12 mouse cellular contexts compared by ENCODE assay signal in the genomic region with DNA sequence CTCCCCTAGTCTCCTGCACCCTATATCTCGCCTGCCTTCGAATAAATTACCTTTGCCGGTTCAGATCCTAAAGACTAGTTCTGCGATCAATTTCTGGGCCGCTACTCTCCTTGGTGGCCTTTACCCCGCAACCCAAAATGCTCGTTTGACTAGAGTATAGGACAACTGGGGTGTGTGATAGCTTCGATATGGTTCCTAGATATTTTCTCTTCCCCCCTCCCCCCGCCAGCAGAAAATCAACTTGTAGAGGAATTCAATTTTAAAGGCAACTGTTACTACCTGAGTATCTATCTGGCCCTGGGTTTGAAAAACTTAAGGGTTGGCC. TPM values are rescaled to one million over a fixed set of nuclear protein-coding genes. Genes with fewer than 3 reads are reported as not detected.
DNase-seq lines count a peak whose midpoint lies in the region; ATAC-seq lines count a peak whose summit lies in the region.
"Had no signal": no experiment of that assay in that cellular context is flagged by ENCODE, and none has a peak within 500 bp of the region (broad histone marks: within the 10 kb centered on the region; RNA-seq: fewer than 3 reads in every experiment).

No protein-coding gene starts in this region.

- no peaks in the 10 kb centered on the region for H3K9me3 ChIP-seq in heart, embryonic 15.5 days (replicated peaks)
- H3K9me3 ChIP-seq in neural tube, embryonic 12.5 days: 0 out of 2 replicates have a peak, but pooled peaks cover 4% of the 10 kb centered on the region
- no peaks in the 10 kb centered on the region for H3K9me3 ChIP-seq in hindbrain, embryonic 15.5 days
- H3K9me3 ChIP-seq in kidney, embryonic 16.5 days (ENCODE audit: low read length): peaks cover 6% of the 10 kb centered on the region
- H3K9me3 ChIP-seq: lung, embryonic 15.5 days had no signal

- peak overlapping the region; percentile 6; the same call in 1 of the 2 replicates for H3K4me3 ChIP-seq in heart, embryonic 15.5 days
- no peak overlapping the region for H3K4me3 ChIP-seq in neural tube, embryonic 12.5 days
- no peak overlapping the region for H3K4me3 ChIP-seq in hindbrain, embryonic 15.5 days
- no peak overlapping the region for H3K4me3 ChIP-seq in kidney, embryonic 16.5 days (ENCODE audit: low read length)
- H3K4me3 ChIP-seq: lung, embryonic 15.5 days had no signal

- no peak overlapping the region for H3K27ac ChIP-seq in heart, embryonic 15.5 days
- H3K27ac ChIP-seq in neural tube, embryonic 12.5 days: no peak overlapping the region
- no peak overlapping the region for H3K27ac ChIP-seq in hindbrain, embryonic 15.5 days (replicated peaks)
- no peak overlapping the region for H3K27ac ChIP-seq in kidney, embryonic 16.5 days (ENCODE audit: low read length)
- H3K27ac ChIP-seq: lung, embryonic 15.5 days; stomach, postnatal 0 days had no signal

- no peak for DNase-seq in heart, postnatal 4 days
- no peak for DNase-seq in neural tube, embryonic 10.5 days (ENCODE audit: extremely low spot score, low spot score)
- no peak for DNase-seq in layer of hippocampus, adult 9-11 months
- DNase-seq: right cerebral cortex, postnatal 4 days had no signal

- H3K4me2 ChIP-seq in heart, embryonic 15.5 days: 0 out of 2 replicates have a peak overlapping the region, but pooled peaks have one; percentile 14
- H3K4me2 ChIP-seq in neural tube, embryonic 12.5 days (replicated peaks): peak overlapping the region; percentile 47
- H3K4me2 ChIP-seq in hindbrain, embryonic 15.5 days: peak overlapping the region; percentile 13; the same call in 1 of the 2 replicates
- no peak overlapping the region for H3K4me2 ChIP-seq in kidney, embryonic 16.5 days (replicated peaks; ENCODE audit: low read depth, low read length)
- H3K4me2 ChIP-seq: lung, embryonic 15.5 days had no signal

- no peaks in the 10 kb centered on the region for H3K36me3 ChIP-seq in heart, embryonic 15.5 days
- H3K36me3 ChIP-seq in neural tube, embryonic 12.5 days: no peaks in the 10 kb centered on the region
- no peaks in the 10 kb centered on the region for H3K36me3 ChIP-seq in hindbrain, embryonic 15.5 days
- H3K36me3 ChIP-seq in kidney, embryonic 16.5 days (ENCODE audit: insufficient read depth, low read length): no peaks in the 10 kb centered on the region
- H3K36me3 ChIP-seq: lung, embryonic 15.5 days had no signal

- ATAC-seq in heart, embryonic 15.5 days (replicated peaks; ENCODE audit: insufficient number of reproducible peaks, insufficient read depth, low FRiP score, low read depth): no peak
- ATAC-seq in neural tube, embryonic 12.5 days (ENCODE audit: low FRiP score, low read depth): no peak
- ATAC-seq in hindbrain, embryonic 15.5 days (ENCODE audit: low FRiP score, low read depth): no peak
- ATAC-seq in kidney, embryonic 16.5 days (ENCODE audit: low FRiP score, low TSS enrichment): no peak
- ATAC-seq: intestine, embryonic 16.5 days had no signal

- peaks cover 97% of the 10 kb centered on the region for H3K27me3 ChIP-seq in heart, embryonic 15.5 days
- peaks cover 86% of the 10 kb centered on the region for H3K27me3 ChIP-seq in neural tube, embryonic 12.5 days (replicated peaks)
- peaks cover 63% of the 10 kb centered on the region for H3K27me3 ChIP-seq in hindbrain, embryonic 15.5 days
- peaks cover 97% of the 10 kb centered on the region for H3K27me3 ChIP-seq in kidney, embryonic 16.5 days (ENCODE audit: insufficient read depth, low read length)

- WGBS in heart, embryonic 15.5 days: 3% methylated on average over 9 of the region's 9 CpGs
- under 1% methylated on average over 9 of the region's 9 CpGs for WGBS in neural tube, embryonic 12.5 days
- WGBS in hindbrain, embryonic 15.5 days: under 1% methylated on average over 9 of the region's 9 CpGs
- under 1% methylated on average over 9 of the region's 9 CpGs for WGBS in kidney, embryonic 16.5 days

- peaks cover 40% of the 10 kb centered on the region for H3K4me1 ChIP-seq in heart, embryonic 15.5 days (replicated peaks)
- H3K4me1 ChIP-seq in neural tube, embryonic 12.5 days: peaks cover 51% of the 10 kb centered on the region
- peaks cover 21% of the 10 kb centered on the region for H3K4me1 ChIP-seq in hindbrain, embryonic 15.5 days (replicated peaks)
- H3K4me1 ChIP-seq in kidney, embryonic 16.5 days (ENCODE audit: insufficient read depth, low read length): peaks cover 19% of the 10 kb centered on the region

- H3K9ac ChIP-seq in heart, embryonic 15.5 days: no peak overlapping the region
- H3K9ac ChIP-seq in neural tube, embryonic 12.5 days: no peak overlapping the region
- H3K9ac ChIP-seq in hindbrain, embryonic 15.5 days: no peak overlapping the region
- no peak overlapping the region for H3K9ac ChIP-seq in kidney, embryonic 16.5 days (replicated peaks; ENCODE audit: low read length)
- H3K9ac ChIP-seq: lung, embryonic 15.5 days had no signal

RNA-seq across cellular contexts. Expression of a gene that starts 3.2 kb away (rescaled TPM):
- 8.6 and 8.9 TPM in 2 replicates for polyA plus RNA-seq in heart, embryonic 15.5 days (2015; fragmentation: Nextera tagmentation; extraction: Ambion mirVana)
- total RNA-seq in heart, postnatal 4 days (2021): 1 to 10 TPM; 4.7 to 4.9 TPM
- polyA plus RNA-seq in neural tube, embryonic 12.5 days (2016; fragmentation: Nextera tagmentation; extraction: Ambion mirVana): 38.8 and 50.5 TPM in 2 replicates
- 26.4 and 36.7 TPM in 2 replicates for polyA plus RNA-seq in hindbrain, embryonic 15.5 days (2015; fragmentation: Nextera tagmentation; extraction: Ambion mirVana)
- polyA plus RNA-seq in kidney, embryonic 16.5 days (2015; fragmentation: Nextera tagmentation; extraction: Ambion mirVana): 1.9 and 3.9 TPM in 2 replicates
- total RNA-seq: CH12.LX had no signal
